Comparison of ENCODE assay signal across 9 mouse cellular contexts in genomic region chr5:107200853-107201341, GRCm38 (mm10).
DNase-seq lines count a peak whose midpoint lies in the region; ATAC-seq lines count a peak whose summit lies in the region.
"Had no signal": no experiment of that assay in that cellular context is flagged by ENCODE, and none has a peak within 500 bp of the region (broad histone marks: within the 10 kb centered on the region; RNA-seq: fewer than 3 reads in every experiment).

No protein-coding gene starts in this region.

- WGBS in forebrain, embryonic 14.5 days: 77% methylated on average over 12 of the region's 12 CpGs

- H3K4me2 ChIP-seq in forebrain, embryonic 14.5 days (ENCODE audit: low read length): no peak overlapping the region

- H3K9me3 ChIP-seq in forebrain, embryonic 14.5 days (replicated peaks; ENCODE audit: control insufficient read depth, low read length): no peaks in the 10 kb centered on the region

- no peak overlapping the region for H3K4me3 ChIP-seq in forebrain, embryonic 14.5 days (ENCODE audit: low read depth, low read length)
- H3K4me3 ChIP-seq: erythroblast, embryonic 14.5 days had no signal

- no peak for ATAC-seq in forebrain, embryonic 14.5 days

- H3K27me3 ChIP-seq in forebrain, embryonic 14.5 days (replicated peaks; ENCODE audit: control insufficient read depth, insufficient read depth, low read length): no peaks in the 10 kb centered on the region

- DNase-seq in embryo, embryonic 10 days (ENCODE audit: low spot score): peak; percentile 41
- DNase-seq in embryo, embryonic 9.5 days (ENCODE audit: extremely low spot score): no peak
- peak; percentile 37 for DNase-seq in gastrocnemius, postnatal 14 days
- peak; percentile 28 to 33 for DNase-seq in kidney, adult 8-10 months
- peak; percentile 81 for DNase-seq in lung, postnatal 10 days
- no peak for DNase-seq in forebrain, embryonic 14.5 days (ENCODE audit: low spot score)
- no peak for DNase-seq in left cerebral cortex, postnatal 4 days
- no peak for DNase-seq in adrenal gland, adult 18-20 months (ENCODE audit: low spot score in 2 of 2)

- no peaks in the 10 kb centered on the region for H3K4me1 ChIP-seq in forebrain, embryonic 14.5 days (ENCODE audit: control insufficient read depth, insufficient read depth, low read length)

- no peak overlapping the region for H3K27ac ChIP-seq in forebrain, embryonic 14.5 days (ENCODE audit: low read depth, low read length)

- H3K9ac ChIP-seq in forebrain, embryonic 14.5 days (ENCODE audit: low read length): no peak overlapping the region

- intact Hi-C loops in gastrocnemius, postnatal 14 days (cut with DNase I; ENCODE audit: low total_unique reads): no loop called here
- intact Hi-C loops in left cerebral cortex, postnatal 4 days (cut with DNase I): no loop called here

- H3K36me3 ChIP-seq in forebrain, embryonic 14.5 days (ENCODE audit: control insufficient read depth, insufficient read depth, low read length): no peaks in the 10 kb centered on the region

Comparison
In these comparisons a context has a peak if more than half of its experiments do, and no peak if none do; other contexts are left out.
1. DNase-seq: peak in embryo, embryonic 10 days (single experiment), gastrocnemius, postnatal 14 days (single experiment), kidney, adult 8-10 months (2 of 2) and lung, postnatal 10 days (single experiment); none in embryo, embryonic 9.5 days (single experiment), forebrain, embryonic 14.5 days (single experiment), left cerebral cortex, postnatal 4 days (single experiment) and adrenal gland, adult 18-20 months (0 of 2).